Mouse (Mus musculus): ENCODE results near the gene Klhl5.

DNA sequence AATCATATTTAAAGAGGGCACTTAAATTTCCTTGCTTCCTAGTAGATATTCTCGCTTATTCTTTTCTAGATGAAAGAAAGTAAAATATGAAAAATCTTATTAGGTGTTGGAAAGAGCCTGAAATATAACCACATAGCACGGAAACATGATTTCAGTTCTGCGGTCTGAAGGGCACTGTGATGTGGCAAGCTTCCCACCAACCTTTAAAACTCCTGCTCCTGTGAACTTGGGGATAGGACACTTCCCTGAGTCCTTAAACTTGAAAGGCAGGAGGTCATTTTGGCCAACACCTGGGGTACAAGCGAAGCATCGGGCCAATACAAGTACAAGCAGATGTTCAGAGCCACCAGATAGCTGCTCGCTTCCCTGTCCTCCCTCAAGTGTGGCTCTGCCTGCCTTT is 42.4 kb downstream of the Klhl5 start:
- TF ChIP-seq CTCF (IDR thresholded peaks at IDR 0.05; ENCODE audit: control insufficient read depth, insufficient read depth, insufficient read length) (no peak), CEBPB (IDR thresholded peaks at IDR 0.05; ENCODE audit: low read depth) (no peak), USF1 (IDR thresholded peaks at IDR 0.05; ENCODE audit: low read depth) (no peak)

Measured in C2C12 (cell line).